ENCODE assay signal across 13 mouse cellular contexts in genomic region chr3:96570643-96571042, GRCm38 (mm10). TPM values are rescaled to one million over a fixed set of nuclear protein-coding genes. Genes with fewer than 3 reads are reported as not detected.
DNase-seq lines count a peak whose midpoint lies in the region; ATAC-seq lines count a peak whose summit lies in the region.
"Had no signal": no experiment of that assay in that cellular context is flagged by ENCODE, and none has a peak within 500 bp of the region (broad histone marks: within the 10 kb centered on the region; RNA-seq: fewer than 3 reads in every experiment).

No protein-coding gene starts in this region.

- intact Hi-C loops in left cerebral cortex, postnatal 36 days (cut with DNase I), result no loop called here

- DNase-seq in kidney, adult 18-20 months, result peak; percentile 30
- DNase-seq in kidney, postnatal 36 days, result no peak
- peak; percentile 28 for DNase-seq in thymus, postnatal 0 days (ENCODE audit: low spot score)
- no peak for DNase-seq in thymus, adult 18-20 months
- no peak for DNase-seq in cerebellum, adult 18-20 months
- no peak for DNase-seq in layer of hippocampus, adult 9-10 months (ENCODE audit: low spot score)
- DNase-seq in left cerebral cortex, postnatal 36 days (ENCODE audit: low spot score in 2 of 2), result no peak
- DNase-seq: kidney, adult 11 months; thymus, postnatal 25 days had no signal

- ATAC-seq in inflammation-experienced regulatory T-cells, adult 6 months, result peak; percentile 73

RNA-seq across cellular contexts. Expression of gene Gm16253, which starts 6.1 kb away (rescaled TPM):
- 0.42 and 0.46 TPM in 2 replicates for polyA plus RNA-seq in thymus, postnatal 0 days (2015; fragmentation: Nextera tagmentation; extraction: Ambion mirVana)
- 1 to 10 TPM in 1 of 3 experiments, not detected in 2; 2.1 TPM for polyA plus RNA-seq in inflammation-experienced regulatory T-cells, adult 6 months (2017; shearing (Covaris generic))
- not detected for total RNA-seq in left cerebral cortex, postnatal 36 days (2021)
- total RNA-seq: common myeloid progenitor, adult 5-6 weeks; left cerebral cortex, adult 2 months had no signal
- polyA plus RNA-seq: frontal cortex, adult 2 months had no signal

RNA-seq across cellular contexts. Expression of gene Txnip, which starts 12.9 kb away (rescaled TPM):
- polyA plus RNA-seq in thymus, postnatal 0 days (2015; fragmentation: Nextera tagmentation; extraction: Ambion mirVana), result 260 TPM in 2 replicates
- 100 to 1,000 TPM; 160 to 366 (median 354) TPM for polyA plus RNA-seq in inflammation-experienced regulatory T-cells, adult 6 months (2017; shearing (Covaris generic))
- total RNA-seq in left cerebral cortex, postnatal 36 days (2021), result 10 to 100 TPM; 19.5 to 21.8 TPM

RNA-seq across cellular contexts. Expression of gene Polr3gl, which starts 23.3 kb away (rescaled TPM):
- 25.8 and 28.8 TPM in 2 replicates for polyA plus RNA-seq in thymus, postnatal 0 days (2015; fragmentation: Nextera tagmentation; extraction: Ambion mirVana)
- polyA plus RNA-seq in inflammation-experienced regulatory T-cells, adult 6 months (2017; shearing (Covaris generic)), result 10 to 100 TPM; 26.9 to 48.9 (median 33.8) TPM
- 10 to 100 TPM; 22.5 to 29.9 TPM for total RNA-seq in left cerebral cortex, postnatal 36 days (2021)

RNA-seq across cellular contexts. Expression of gene Ankrd34a, which starts 25.8 kb away (rescaled TPM):
- polyA plus RNA-seq in thymus, postnatal 0 days (2015; fragmentation: Nextera tagmentation; extraction: Ambion mirVana), result 0.07 and 0.09 TPM in 2 replicates
- under 1 TPM in 1 of 3 experiments, not detected in 2; 0.17 TPM for polyA plus RNA-seq in inflammation-experienced regulatory T-cells, adult 6 months (2017; shearing (Covaris generic))
- total RNA-seq in left cerebral cortex, postnatal 36 days (2021), result 10 to 100 TPM; 68.9 to 75.7 TPM
- total RNA-seq: common myeloid progenitor, adult 5-6 weeks had no signal

RNA-seq across cellular contexts. Expression of gene Lix1l, which starts 30.3 kb away (rescaled TPM):
- 1.7 TPM in 2 replicates for polyA plus RNA-seq in thymus, postnatal 0 days (2015; fragmentation: Nextera tagmentation; extraction: Ambion mirVana)
- under 1 TPM; 0.34 to 0.61 (median 0.43) TPM for polyA plus RNA-seq in inflammation-experienced regulatory T-cells, adult 6 months (2017; shearing (Covaris generic))
- total RNA-seq in left cerebral cortex, postnatal 36 days (2021), result 10 to 100 TPM; 17.3 to 18.3 TPM

Comparison
In these comparisons a context has a peak if more than half of its experiments do, and no peak if none do; other contexts are left out.
1. DNase-seq: peak in kidney, adult 18-20 months (single experiment) and thymus, postnatal 0 days (single experiment); none in kidney, postnatal 36 days (0 of 2), thymus, adult 18-20 months (0 of 2), cerebellum, adult 18-20 months (0 of 2), layer of hippocampus, adult 9-10 months (single experiment) and left cerebral cortex, postnatal 36 days (0 of 2).